Mouse (Mus musculus) brain, embryonic 14.5 days (tissue): ENCODE measurements around the gene Klk13.

Experiments used
- CTCF ChIP-seq: fragments of 200-500 bp; IDR thresholded peaks from 2 replicates; pipeline ENCODE4 v1.5.1; 2012; ENCODE audit warnings: inconsistent platforms, mild to moderate bottlenecking, moderate library complexity, borderline replicate concordance; ENCODE audit not compliant: insufficient read depth, insufficient read length; ENCODE audit errors: extremely low read depth
- POLR2A ChIP-seq: fragments of 200-500 bp; IDR thresholded peaks from 2 replicates; pipeline ENCODE4 v1.6.1; 2012; ENCODE audit warnings: mild to moderate bottlenecking, inconsistent platforms, borderline replicate concordance; ENCODE audit not compliant: poor library complexity, insufficient read depth, insufficient read length, severe bottlenecking; ENCODE audit errors: extremely low read depth

DNA sequence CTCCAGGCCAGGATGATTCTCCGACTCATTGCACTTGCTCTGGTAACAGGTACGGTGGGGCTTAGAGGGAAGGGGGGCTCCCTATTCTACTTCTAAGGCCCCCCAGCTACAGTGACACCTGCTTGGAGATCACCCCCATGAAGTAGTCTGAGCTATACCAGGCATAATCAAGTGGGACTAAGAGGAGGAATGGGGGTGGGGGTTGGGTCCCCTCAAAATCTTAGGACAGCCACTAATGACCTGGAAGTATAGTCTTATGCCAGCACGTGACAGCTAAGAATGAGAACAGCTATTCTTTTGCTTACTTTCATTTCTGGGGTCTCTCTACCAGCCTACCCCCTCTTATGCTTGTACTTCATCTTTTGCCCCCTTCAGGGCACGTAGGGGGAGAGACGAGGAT lies 64.1 kb downstream of the Klk13 start:
- no peak for TF ChIP-seq CTCF
- TF ChIP-seq POLR2A: no peak
